Mouse (Mus musculus) ovary, adult 2 months (tissue): Measurements from ENCODE around the gene Trex2. TPM values are rescaled to one million over a fixed set of nuclear protein-coding genes. Genes with fewer than 3 reads are reported as not detected.

Experiments used
- polyA plus RNA-seq: library from polyadenylated mRNA; depleted of rRNA; stranded (reverse); fragments of >200 nt; gene quantifications from 2 replicates; pipeline ENCODE4 v1.2.3, GENCODE M21; 2012; rRNA removed

Trex2 gene
- polyA plus RNA-seq: 0.37 and 1.00 TPM in 2 replicates

GRCm38 (mm10) chrX:73435252-73435651, at the start of gene Trex2:
Trex2 (minus strand) TSS chrX:73435344.

GRCm38 (mm10) chrX:73483484-73483810, 48.3 kb upstream of the Trex2 start, which contains the start of gene Bgn:
Bgn (plus strand) TSS chrX:73483602.

GRCm38 (mm10) chrX:73458877-73459392, 23.8 kb upstream of the Trex2 start, which contains the start of gene Haus7:
Haus7 (minus strand) TSS chrX:73459044.

GRCm38 (mm10) chrX:73410880-73411517, 24.1 kb downstream of the Trex2 start, which contains the start of gene Zfp92:
Zfp92 (plus strand) TSS chrX:73411096.

GRCm38 (mm10) chrX:73398636-73399035, 36.5 kb downstream of the Trex2 start, which contains the start of gene Gm18336:
Gm18336 (minus strand) TSS chrX:73398736.

Other genes with a start within 250 kb of the Trex2 start
- 0.33 and 1.5 TPM in 2 replicates for gene Xlr3b, start 243.1 kb downstream of the Trex2 start, polyA plus RNA-seq
- 0.17 and 0.23 TPM in 2 replicates for gene Xlr4b, start 221.0 kb downstream of the Trex2 start, polyA plus RNA-seq
- gene F8a, start 207.1 kb downstream of the Trex2 start, polyA plus RNA-seq: 26.3 and 35.3 TPM in 2 replicates
- 0.09 and 0.10 TPM in 2 replicates for gene Xlr4c, start 192.2 kb downstream of the Trex2 start, polyA plus RNA-seq
- not detected in 2 replicates for gene Xlr3c, start 170.0 kb downstream of the Trex2 start, polyA plus RNA-seq
- 0.09 TPM in 1 of 2 replicates, not detected in the other for gene Xlr5a, start 142.4 kb downstream of the Trex2 start, polyA plus RNA-seq
- not detected in 2 replicates for gene Xlr5c, start 142.4 kb downstream of the Trex2 start, polyA plus RNA-seq
- not detected in 2 replicates for gene Gm45015, start 98.5 kb downstream of the Trex2 start, polyA plus RNA-seq
- gene Zfp275, start 92.7 kb downstream of the Trex2 start, polyA plus RNA-seq: 20.8 and 25.1 TPM in 2 replicates
- gene Gm18336, start 36.6 kb downstream of the Trex2 start, polyA plus RNA-seq: 0.06 TPM in 2 replicates
- gene Zfp92, start 24.2 kb downstream of the Trex2 start, polyA plus RNA-seq: 0.33 and 0.40 TPM in 2 replicates
- gene Haus7, start 23.7 kb upstream of the Trex2 start, polyA plus RNA-seq: 29.6 and 34.1 TPM in 2 replicates
- gene Bgn, start 48.3 kb upstream of the Trex2 start, polyA plus RNA-seq: 303 and 470 TPM in 2 replicates
- 3.0 and 5.3 TPM in 2 replicates for gene Atp2b3, start 67.7 kb upstream of the Trex2 start, polyA plus RNA-seq
- 5.2 and 5.3 TPM in 2 replicates for gene Dusp9, start 204.1 kb upstream of the Trex2 start, polyA plus RNA-seq
- gene Pnck, start 224.8 kb upstream of the Trex2 start, polyA plus RNA-seq: 23.9 and 25.6 TPM in 2 replicates
- 71.0 and 71.8 TPM in 2 replicates for gene Slc6a8, start 237.8 kb upstream of the Trex2 start, polyA plus RNA-seq